Mouse (Mus musculus) cerebellum, adult 9-11 months (tissue): ENCODE measurements around the gene Ccdc27.

Experiments
- DNase-seq: peaks from one replicate; pipeline ENCODE4 v3.0.0; 2022

Ccdc27 gene

GRCm38 (mm10) chr4:154042577-154042976 is at the start of gene Ccdc27:
Ccdc27 (minus strand) TSS chr4:154042677.
- DNase-seq: no peak

- no peak for DNase-seq
These were observed 48.9 kb upstream of the Ccdc27 start for GRCm38 (mm10) chr4:154091356-154091755.

GRCm38 (mm10) chr4:154089205-154089604 is 46.7 kb upstream of the Ccdc27 start:
- no peak for DNase-seq

GRCm38 (mm10) chr4:154086436-154086835 is 44.0 kb upstream of the Ccdc27 start:
- no peak for DNase-seq

DNA sequence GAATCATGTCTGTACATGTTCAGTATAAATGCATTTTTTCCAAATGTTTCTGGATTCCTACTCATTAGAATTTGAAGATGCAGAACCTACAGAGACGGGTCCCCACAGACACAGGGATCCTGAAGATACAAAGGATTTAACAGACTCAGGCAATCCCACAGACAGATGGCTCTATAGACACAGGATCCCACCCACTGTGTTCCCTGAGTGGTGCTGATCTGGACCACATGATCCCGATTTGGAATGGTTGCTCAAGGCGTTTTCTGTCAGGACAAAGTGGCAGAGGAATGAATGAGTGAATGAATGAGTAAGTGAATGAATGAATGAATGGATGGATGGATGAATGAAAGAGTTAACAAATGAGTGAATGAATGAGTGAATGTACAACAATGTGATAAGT is 43.4 kb upstream of the Ccdc27 start:
- no peak for DNase-seq

DNA sequence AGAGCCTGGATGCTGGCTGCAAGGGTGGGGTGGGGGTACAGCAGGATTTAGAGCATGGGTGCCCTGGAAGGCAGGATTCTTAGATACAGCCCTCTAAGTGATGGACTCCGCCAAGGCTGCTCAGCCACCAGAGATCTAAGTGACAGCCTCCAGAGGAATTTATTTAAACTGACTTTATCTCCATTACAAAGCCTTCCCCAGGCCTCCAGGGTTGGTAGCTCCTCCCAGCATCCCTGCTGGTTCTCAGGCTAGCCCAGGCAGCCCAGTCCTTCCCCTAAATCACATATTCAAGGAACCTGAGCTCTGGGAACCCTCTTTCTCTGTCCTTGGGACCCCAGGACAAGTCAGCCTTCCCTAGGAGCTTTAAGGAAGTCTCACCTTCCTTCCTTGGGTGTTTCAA is 39.5 kb upstream of the Ccdc27 start:
- no peak for DNase-seq

- peak; percentile 59 for DNase-seq
These were observed 38.5 kb upstream of the Ccdc27 start for GRCm38 (mm10) chr4:154081021-154081420.

- no peak for DNase-seq
These were observed 37.7 kb upstream of the Ccdc27 start for GRCm38 (mm10) chr4:154080211-154080610.

DNA sequence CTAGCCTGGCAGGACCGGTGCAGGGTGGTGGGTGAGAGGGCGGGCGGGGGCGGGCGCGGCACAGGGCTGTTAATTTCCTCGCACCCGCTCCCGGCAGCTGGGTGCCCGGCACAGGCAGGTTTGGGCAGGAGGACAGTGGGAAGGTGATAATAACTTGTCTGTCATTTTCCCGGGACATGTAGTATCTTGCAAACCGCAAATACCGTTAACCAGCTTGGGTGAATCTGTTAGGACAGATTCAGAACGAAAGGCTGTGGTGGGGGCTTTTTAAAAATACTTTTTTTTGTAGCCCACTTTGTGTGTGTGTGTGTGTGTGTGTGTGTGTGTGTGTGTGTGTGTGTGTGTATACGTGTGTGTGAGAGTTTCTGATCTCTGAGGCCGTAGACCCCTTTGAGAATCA is 29.5 kb upstream of the Ccdc27 start:
- no peak for DNase-seq

GRCm38 (mm10) chr4:154071521-154071920 is 29.0 kb upstream of the Ccdc27 start:
- DNase-seq: no peak

DNA sequence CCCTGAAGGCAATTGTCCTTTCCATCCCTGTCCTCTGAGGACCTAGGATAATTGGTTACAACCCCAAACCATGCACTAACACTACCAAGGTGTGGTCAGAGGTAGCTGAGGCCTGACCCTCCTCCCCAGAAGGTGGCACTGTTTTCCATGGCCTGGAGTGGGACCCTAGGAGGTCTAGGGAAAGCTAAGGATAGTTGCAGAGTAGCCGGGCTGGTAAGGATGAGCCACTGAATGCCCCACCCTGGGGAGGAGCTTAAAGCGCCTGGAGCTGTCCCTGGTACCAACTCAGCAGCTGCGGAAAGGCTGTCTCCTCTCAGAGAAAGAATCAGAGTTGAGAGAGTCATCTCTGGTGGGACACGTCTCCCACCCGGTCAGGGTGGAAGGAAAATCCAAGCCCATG is 28.4 kb upstream of the Ccdc27 start:
- no peak for DNase-seq

GRCm38 (mm10) chr4:154064827-154065773 is 22.6 kb upstream of the Ccdc27 start:
- peak; percentile 37 for DNase-seq

DNA sequence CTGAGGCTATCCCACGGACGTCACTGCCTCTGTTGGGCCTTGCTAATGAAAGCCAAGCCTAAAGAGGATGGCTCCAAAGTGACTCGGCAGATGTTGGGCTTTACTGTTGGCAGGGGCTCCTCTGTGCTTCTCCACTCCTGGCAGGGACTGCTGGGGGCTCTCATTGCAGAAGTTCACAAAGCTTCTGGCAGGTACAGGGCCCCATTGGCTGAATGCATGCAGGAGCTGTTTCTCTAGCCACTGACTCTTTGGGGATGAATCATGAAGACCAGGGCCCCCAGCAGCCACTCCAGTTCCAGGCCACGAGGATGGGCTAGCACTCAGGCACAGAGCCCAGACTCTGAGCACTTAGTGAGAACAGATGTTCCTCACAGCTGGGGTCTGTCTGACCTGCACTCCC is 15.2 kb upstream of the Ccdc27 start:
- no peak for DNase-seq

GRCm38 (mm10) chr4:154056661-154057060 is 14.2 kb upstream of the Ccdc27 start:
- no peak for DNase-seq

GRCm38 (mm10) chr4:154056046-154056445 is 13.6 kb upstream of the Ccdc27 start:
- no peak for DNase-seq

GRCm38 (mm10) chr4:154055482-154055881 is 13.0 kb upstream of the Ccdc27 start:
- DNase-seq: no peak

GRCm38 (mm10) chr4:154053065-154053464 is 10.6 kb upstream of the Ccdc27 start:
- no peak for DNase-seq

DNA sequence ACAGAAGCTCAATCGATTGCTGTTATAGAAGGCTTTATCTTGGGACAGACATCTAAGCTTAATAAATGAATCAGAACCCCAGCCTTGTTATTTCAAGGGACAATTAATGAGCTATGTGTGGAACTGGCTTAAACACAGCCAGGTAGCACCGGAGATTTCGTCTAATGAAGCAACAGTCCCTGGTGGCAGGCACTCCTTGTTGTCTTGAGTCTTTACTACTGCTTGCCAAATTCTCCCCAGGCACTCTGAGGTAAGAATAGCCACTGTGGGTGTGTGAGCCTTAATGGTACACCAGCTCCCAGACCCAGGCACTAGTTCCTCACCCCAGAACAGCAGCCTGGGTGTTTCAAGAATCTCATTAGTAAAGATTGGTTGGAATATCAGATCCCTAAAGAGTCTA is 8.9 kb upstream of the Ccdc27 start:
- DNase-seq: no peak

GRCm38 (mm10) chr4:154045837-154046236 is 3.4 kb upstream of the Ccdc27 start:
- no peak for DNase-seq

- no peak for DNase-seq
These were observed 5.4 kb downstream of the Ccdc27 start for GRCm38 (mm10) chr4:154037123-154037522.

GRCm38 (mm10) chr4:154028646-154029045 is 13.8 kb downstream of the Ccdc27 start:
- no peak for DNase-seq

GRCm38 (mm10) chr4:154028066-154028465 is 14.4 kb downstream of the Ccdc27 start:
- no peak for DNase-seq

- DNase-seq: no peak
These were observed 16.1 kb downstream of the Ccdc27 start for GRCm38 (mm10) chr4:154026441-154026761.

GRCm38 (mm10) chr4:154025641-154026440 is 16.6 kb downstream of the Ccdc27 start, which contains the start of gene Smim1:
Smim1 (minus strand) TSS chr4:154026230.
- peak; percentile 62 for DNase-seq
